Mouse (Mus musculus): Measurements from ENCODE around the gene Cep112. TPM values are rescaled to one million over a fixed set of nuclear protein-coding genes. Genes with fewer than 3 reads are reported as not detected.
"Not testable (repeated sequence)": the region's sequence is repeated elsewhere in the genome, so short reads cannot be mapped to it uniquely, and the experiment has no call there.

Gene Cep112
- polyA plus RNA-seq, 1 experiment: not detected

- H3K27ac ChIP-seq (ENCODE audit: insufficient read depth, low read depth, low read length): no peak overlapping the region
- H3K4me3 ChIP-seq (ENCODE audit: insufficient read depth, low read depth, low read length): no peak overlapping the region
- 54% methylated on average over 3 of the region's 3 CpGs for WGBS
- TF ChIP-seq POLR2A (IDR thresholded peaks at IDR 0.05; ENCODE audit: insufficient read depth, low read depth, low read length) (no peak), CTCF (IDR thresholded peaks at IDR 0.05; ENCODE audit: insufficient read depth, low read depth, low read length) (no peak)
- H3K4me1 ChIP-seq (ENCODE audit: control insufficient read depth, insufficient read depth, low read length): peaks cover 17% of the 10 kb centered on the region
Measured at GRCm38 (mm10) chr11:108858339-108858804, 433.4 kb downstream of the Cep112 start.

GRCm38 (mm10) chr11:108858846-108859245 is 433.9 kb downstream of the Cep112 start:
- H3K27ac ChIP-seq (ENCODE audit: insufficient read depth, low read depth, low read length): no peak overlapping the region
- WGBS: 87% methylated on average over 6 of the region's 6 CpGs
- H3K4me3 ChIP-seq (ENCODE audit: insufficient read depth, low read depth, low read length): no peak overlapping the region
- TF ChIP-seq CTCF (IDR thresholded peaks at IDR 0.05; ENCODE audit: insufficient read depth, low read depth, low read length) (no peak), POLR2A (IDR thresholded peaks at IDR 0.05; ENCODE audit: insufficient read depth, low read depth, low read length) (no peak)
- H3K4me1 ChIP-seq (ENCODE audit: control insufficient read depth, insufficient read depth, low read length): peaks cover 17% of the 10 kb centered on the region

GRCm38 (mm10) chr11:108862360-108862759 is 437.4 kb downstream of the Cep112 start:
- WGBS: 46% methylated on average over 6 of the region's 6 CpGs
- Histone ChIP-seq H3K4me3 (ENCODE audit: insufficient read depth, low read depth, low read length) (no peak overlapping the region), H3K4me1 (ENCODE audit: control insufficient read depth, insufficient read depth, low read length) (peaks cover 13% of the 10 kb centered on the region), H3K27ac (ENCODE audit: insufficient read depth, low read depth, low read length) (no peak overlapping the region)
- TF ChIP-seq POLR2A (IDR thresholded peaks at IDR 0.05; ENCODE audit: insufficient read depth, low read depth, low read length) (no peak), CTCF (IDR thresholded peaks at IDR 0.05; ENCODE audit: insufficient read depth, low read depth, low read length) (no peak)

- no peaks in the 10 kb centered on the region for H3K4me1 ChIP-seq (ENCODE audit: control insufficient read depth, insufficient read depth, low read length)
- WGBS: 66% methylated on average over 8 of the region's 8 CpGs
- H3K27ac ChIP-seq (ENCODE audit: insufficient read depth, low read depth, low read length): no peak overlapping the region
- H3K4me3 ChIP-seq (ENCODE audit: insufficient read depth, low read depth, low read length): no peak overlapping the region
- no peak for TF ChIP-seq CTCF (IDR thresholded peaks at IDR 0.05; ENCODE audit: insufficient read depth, low read depth, low read length)
- TF ChIP-seq POLR2A (IDR thresholded peaks at IDR 0.05; ENCODE audit: insufficient read depth, low read depth, low read length): no peak
Measured at GRCm38 (mm10) chr11:108865746-108866145, 440.8 kb downstream of the Cep112 start.

- no peak overlapping the region for H3K27ac ChIP-seq (ENCODE audit: insufficient read depth, low read depth, low read length)
- WGBS: 87% methylated on average over 6 of the region's 6 CpGs
- no peak overlapping the region for H3K4me3 ChIP-seq (ENCODE audit: insufficient read depth, low read depth, low read length)
- H3K4me1 ChIP-seq (ENCODE audit: control insufficient read depth, insufficient read depth, low read length): no peaks in the 10 kb centered on the region
- TF ChIP-seq CTCF (IDR thresholded peaks at IDR 0.05; ENCODE audit: insufficient read depth, low read depth, low read length) (no peak), POLR2A (IDR thresholded peaks at IDR 0.05; ENCODE audit: insufficient read depth, low read depth, low read length) (no peak)
Measured at GRCm38 (mm10) chr11:108867538-108867937, 442.5 kb downstream of the Cep112 start.

GRCm38 (mm10) chr11:108871284-108871683 is 446.3 kb downstream of the Cep112 start:
- not testable (repeated sequence) for H3K4me3 ChIP-seq (ENCODE audit: insufficient read depth, low read depth, low read length); H3K27ac ChIP-seq (ENCODE audit: insufficient read depth, low read depth, low read length); H3K4me1 ChIP-seq (ENCODE audit: control insufficient read depth, insufficient read depth, low read length)
- WGBS: 97% methylated on average over 1 of the region's 1 CpGs

GRCm38 (mm10) chr11:108871748-108872147 is 446.8 kb downstream of the Cep112 start:
- WGBS: 95% methylated on average over 3 of the region's 3 CpGs
- TF ChIP-seq POLR2A (IDR thresholded peaks at IDR 0.05; ENCODE audit: insufficient read depth, low read depth, low read length) (no peak), CTCF (IDR thresholded peaks at IDR 0.05; ENCODE audit: insufficient read depth, low read depth, low read length) (no peak)
- H3K4me1 ChIP-seq (ENCODE audit: control insufficient read depth, insufficient read depth, low read length): no peaks in the 10 kb centered on the region
- no peak overlapping the region for H3K4me3 ChIP-seq (ENCODE audit: insufficient read depth, low read depth, low read length)
- H3K27ac ChIP-seq (ENCODE audit: insufficient read depth, low read depth, low read length): no peak overlapping the region

- 85% methylated on average over 7 of the region's 7 CpGs for WGBS
- H3K27ac ChIP-seq (ENCODE audit: insufficient read depth, low read depth, low read length): no peak overlapping the region
- TF ChIP-seq POLR2A (IDR thresholded peaks at IDR 0.05; ENCODE audit: insufficient read depth, low read depth, low read length): no peak
- TF ChIP-seq CTCF (IDR thresholded peaks at IDR 0.05; ENCODE audit: insufficient read depth, low read depth, low read length): no peak
- H3K4me3 ChIP-seq (ENCODE audit: insufficient read depth, low read depth, low read length): no peak overlapping the region
- H3K4me1 ChIP-seq (ENCODE audit: control insufficient read depth, insufficient read depth, low read length): no peaks in the 10 kb centered on the region
Measured at GRCm38 (mm10) chr11:108876633-108877205, 451.7 kb downstream of the Cep112 start.

GRCm38 (mm10) chr11:108877520-108877919 is 452.5 kb downstream of the Cep112 start:
- Histone ChIP-seq H3K4me3 (ENCODE audit: insufficient read depth, low read depth, low read length) (no peak overlapping the region), H3K27ac (ENCODE audit: insufficient read depth, low read depth, low read length) (no peak overlapping the region), H3K4me1 (ENCODE audit: control insufficient read depth, insufficient read depth, low read length) (no peaks in the 10 kb centered on the region)
- no peak for TF ChIP-seq CTCF (IDR thresholded peaks at IDR 0.05; ENCODE audit: insufficient read depth, low read depth, low read length)
- no peak for TF ChIP-seq POLR2A (IDR thresholded peaks at IDR 0.05; ENCODE audit: insufficient read depth, low read depth, low read length)
- 96% methylated on average over 5 of the region's 5 CpGs for WGBS

- TF ChIP-seq POLR2A (IDR thresholded peaks at IDR 0.05; ENCODE audit: insufficient read depth, low read depth, low read length): no peak
- TF ChIP-seq CTCF (IDR thresholded peaks at IDR 0.05; ENCODE audit: insufficient read depth, low read depth, low read length): no peak
- Histone ChIP-seq H3K27ac (ENCODE audit: insufficient read depth, low read depth, low read length) (no peak overlapping the region), H3K4me3 (ENCODE audit: insufficient read depth, low read depth, low read length) (no peak overlapping the region), H3K4me1 (ENCODE audit: control insufficient read depth, insufficient read depth, low read length) (no peaks in the 10 kb centered on the region)
- WGBS: 95% methylated on average over 4 of the region's 4 CpGs
Measured at GRCm38 (mm10) chr11:108880546-108880945, 455.6 kb downstream of the Cep112 start.

All from olfactory bulb, adult 2 months (tissue).